Mouse (Mus musculus) hindbrain, embryonic 14.5 days (tissue): ENCODE measurements around the gene Ccdc92. TPM values are rescaled to one million over a fixed set of nuclear protein-coding genes. Genes with fewer than 3 reads are reported as not detected.
A peak's percentile ranks its signal among the peaks of the same experiment; 100 is the strongest.

Source experiments
- ATAC-seq: fragments of 200-750 bp; cut with Nextera tagmentation; 2 replicates; pipeline ENCODE4 v1.8.0; 2017; ENCODE audit warnings: moderate number of reproducible peaks, mild to moderate bottlenecking, moderate TSS enrichment, moderate library complexity; ENCODE audit not compliant: low FRiP score
- DNase-seq: peaks from one replicate; pipeline ENCODE4 v3.0.0-alpha.2; 2015; ENCODE audit warnings: low spot score
- H3K27ac ChIP-seq: fragments of 300-500 bp; sonication (generic); 2 replicates; pipeline ENCODE4 v1.5.1; 2014; ENCODE audit warnings: mild to moderate bottlenecking, moderate library complexity
- H3K27me3 ChIP-seq: fragments of 300-500 bp; sonication (generic); 2 replicates; pipeline ENCODE4 v1.6.1; 2014; ENCODE audit warnings: mild to moderate bottlenecking, low read length, mixed read lengths; ENCODE audit not compliant: control insufficient read depth, insufficient read depth
- H3K36me3 ChIP-seq: fragments of 300-500 bp; sonication (generic); replicated peaks from 2 replicates; pipeline ENCODE4 v1.6.1; 2014; ENCODE audit not compliant: control insufficient read depth, insufficient read depth
- H3K4me1 ChIP-seq: fragments of 300-500 bp; sonication (generic); replicated peaks from 2 replicates; pipeline ENCODE4 v1.6.1; 2014; ENCODE audit warnings: antibody characterized with exemption, low read length, mixed read lengths; ENCODE audit not compliant: control insufficient read depth, insufficient read depth
- H3K4me2 ChIP-seq: fragments of 300-500 bp; sonication (generic); replicated peaks from 2 replicates; pipeline ENCODE4 v1.6.1; 2014; ENCODE audit warnings: mild to moderate bottlenecking, moderate library complexity
- H3K4me3 ChIP-seq: fragments of 300-500 bp; sonication (generic); replicated peaks from 2 replicates; pipeline ENCODE4 v1.5.1; 2014; ENCODE audit warnings: mild to moderate bottlenecking, low read length
- H3K9ac ChIP-seq: fragments of 300-500 bp; sonication (generic); 2 replicates; pipeline ENCODE4 v1.6.1; 2014
- H3K9me3 ChIP-seq: fragments of 300-500 bp; sonication (generic); 2 replicates; pipeline ENCODE4 v1.6.1; 2016; ENCODE audit warnings: low read length; ENCODE audit not compliant: control insufficient read depth
- WGBS: fragments of 180-500 bp; shearing (Covaris S2); extraction: QIAGEN DNeasy Blood & Tissue Kit; methylation state at CpG from one replicate; pipeline ENCODE4 v1.1.7; 2014; 5-methylcytosine and 5-hydroxymethylcytosine counted together
- polyA plus RNA-seq: library from polyadenylated mRNA; unstranded; fragments of >200 nt; fragmentation: Nextera tagmentation; extraction: Ambion mirVana; gene quantifications from 2 replicates; pipeline ENCODE4 v1.2.1, GENCODE M21; 2014

Ccdc92 gene
- polyA plus RNA-seq, 1 experiment from 2014 or later: 39.4 TPM

DNA sequence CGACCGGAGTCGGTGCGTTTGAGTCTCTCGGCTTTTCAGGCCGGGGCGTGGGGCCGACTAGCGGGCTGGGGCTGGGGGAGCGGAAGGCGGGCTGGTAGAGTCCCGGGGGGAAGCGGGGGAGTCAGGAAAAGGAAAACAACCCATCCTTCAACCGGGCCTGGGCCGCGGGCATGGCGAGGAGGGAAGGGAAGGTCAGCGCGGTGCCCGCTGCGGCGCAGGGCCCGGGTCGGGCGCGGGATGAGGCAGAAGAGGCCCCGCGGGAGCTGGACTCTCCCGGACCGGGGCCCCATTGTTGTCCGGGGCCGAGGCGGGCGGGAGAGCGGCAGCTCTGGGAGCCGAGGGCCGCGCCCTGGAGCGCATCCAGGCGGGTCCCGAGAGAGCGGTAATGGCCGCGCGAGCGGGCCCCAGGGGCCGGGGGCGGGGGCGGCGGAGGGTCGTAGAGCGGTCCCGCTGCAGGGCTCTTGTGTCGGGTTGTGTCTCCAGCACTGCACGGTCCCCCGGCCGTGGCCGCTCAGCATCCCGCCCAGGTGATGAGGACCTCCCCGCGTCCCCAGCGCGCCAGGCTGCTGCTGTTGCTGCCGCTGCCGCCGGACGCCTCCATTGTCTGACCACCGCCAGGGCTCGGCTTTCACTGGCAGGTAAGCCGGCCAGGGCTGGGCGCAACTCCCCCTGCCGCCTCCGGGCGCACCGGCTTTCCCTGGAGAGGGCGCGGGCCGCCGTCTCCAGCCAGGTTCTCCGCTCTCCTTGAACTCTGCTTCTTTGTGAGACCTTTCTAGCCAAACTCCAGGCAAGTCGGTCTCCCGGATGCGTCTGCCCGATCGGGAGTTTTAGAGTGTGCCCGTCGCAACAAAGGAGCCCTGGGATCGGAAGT is 882 bp upstream of the Ccdc92 start:
- peaks cover 34% of the 10 kb centered on the region for H3K4me1 ChIP-seq
- ATAC-seq: peak; percentile 47; the same call in 1 of the 2 replicates

DNA sequence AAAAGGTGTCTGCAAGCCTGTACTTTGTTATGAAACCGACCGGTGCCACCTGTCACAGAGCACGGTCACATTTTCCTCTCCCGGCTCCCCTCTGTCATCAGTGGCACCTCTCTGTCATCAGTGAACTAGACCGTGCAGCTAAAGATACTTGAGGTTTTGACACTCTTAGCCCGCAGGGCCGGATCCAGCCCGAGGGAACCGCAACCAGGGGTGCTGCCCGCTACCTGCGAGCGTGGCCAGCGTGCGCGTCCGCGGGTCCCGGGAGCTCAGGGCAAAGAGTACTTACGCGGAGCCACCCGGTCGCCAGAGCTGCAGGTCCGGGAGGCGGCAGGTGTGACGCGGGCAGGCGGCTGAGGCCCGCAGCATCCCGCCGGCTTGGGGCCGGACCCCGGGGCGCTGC is 761 bp downstream of the Ccdc92 start:
- Histone ChIP-seq H3K36me3 (peaks cover 8% of the 10 kb centered on the region), H3K9ac (peak overlapping the region; percentile 83), H3K4me3 (peak overlapping the region; percentile 96), H3K27ac (peak overlapping the region; percentile 95), H3K9me3 (no peaks in the 10 kb centered on the region), H3K27me3 (0 out of 2 replicates have a peak, but pooled peaks cover 3% of the 10 kb centered on the region), H3K4me2 (peak overlapping the region; percentile 72), H3K4me1 (peaks cover 34% of the 10 kb centered on the region)
- DNase-seq: no peak
- under 1% methylated on average over 30 of the region's 33 CpGs for WGBS
- 0 out of 2 replicates have a peak, but pooled peaks have one; percentile 1 for ATAC-seq

More for the DNA sequence above, 882 bp upstream of the Ccdc92 start:
- H3K36me3 ChIP-seq: peaks cover 17% of the 10 kb centered on the region
- no peak for DNase-seq
- under 1% methylated on average over 83 of the region's 88 CpGs for WGBS
- H3K9me3 ChIP-seq: no peaks in the 10 kb centered on the region
- H3K4me2 ChIP-seq: peak overlapping the region; percentile 72
- H3K27me3 ChIP-seq: 0 out of 2 replicates have a peak, but pooled peaks cover 3% of the 10 kb centered on the region
- peak overlapping the region; percentile 94 for H3K9ac ChIP-seq
- H3K4me3 ChIP-seq: peak overlapping the region; percentile 96
- peak overlapping the region; percentile 95 for H3K27ac ChIP-seq

DNA sequence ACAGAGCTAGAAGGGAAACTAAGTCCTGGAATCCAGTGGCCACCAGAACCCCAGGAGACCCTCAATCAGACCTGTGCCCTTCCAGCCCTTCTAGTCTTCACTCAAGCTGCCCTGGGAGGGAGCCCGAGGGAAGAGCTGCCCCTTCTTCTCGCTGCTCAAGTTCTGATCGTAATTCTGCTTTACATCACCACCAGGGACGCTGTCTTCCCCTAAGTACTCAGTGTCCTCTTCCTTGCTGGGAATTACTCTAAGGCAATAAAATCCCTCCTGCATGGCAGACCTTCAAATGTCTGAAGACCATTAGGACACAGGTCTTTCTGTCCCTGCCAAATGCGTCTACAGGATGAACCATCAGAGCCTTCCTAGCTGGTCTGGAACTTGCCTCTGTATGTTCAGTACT is 2.2 kb downstream of the Ccdc92 start:
- no peaks in the 10 kb centered on the region for H3K36me3 ChIP-seq
- no peak overlapping the region for H3K27ac ChIP-seq
- H3K4me3 ChIP-seq: peak overlapping the region; percentile 96
- H3K4me2 ChIP-seq: peak overlapping the region; percentile 72
- H3K27me3 ChIP-seq: 0 out of 2 replicates have a peak, but pooled peaks cover 3% of the 10 kb centered on the region
- H3K9ac ChIP-seq: 0 out of 2 replicates have a peak overlapping the region, but pooled peaks have one; percentile 24
- ATAC-seq (no peak), DNase-seq (no peak)
- WGBS: 12% methylated on average over 5 of the region's 5 CpGs
- no peaks in the 10 kb centered on the region for H3K9me3 ChIP-seq
- H3K4me1 ChIP-seq: peaks cover 26% of the 10 kb centered on the region

DNA sequence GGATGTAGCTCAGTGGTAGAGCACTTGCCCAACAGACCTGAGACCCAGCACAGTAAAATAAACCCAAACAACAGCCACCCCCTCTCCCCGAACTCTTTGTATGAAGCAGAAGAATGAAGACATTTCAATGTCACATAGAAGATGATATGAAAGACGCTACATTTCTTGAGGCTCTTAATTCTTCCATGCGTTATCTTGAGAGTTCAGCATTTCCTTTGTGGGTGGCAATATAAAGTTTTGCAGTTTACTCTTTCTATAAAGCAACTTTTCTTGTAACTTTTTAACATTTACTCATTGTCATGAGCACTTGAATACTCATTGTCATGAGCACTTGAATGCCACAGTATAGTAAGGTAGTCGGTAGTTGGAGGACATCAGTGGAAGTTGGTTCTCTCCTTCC is 8.0 kb downstream of the Ccdc92 start:
- no peak overlapping the region for H3K27ac ChIP-seq

DNA sequence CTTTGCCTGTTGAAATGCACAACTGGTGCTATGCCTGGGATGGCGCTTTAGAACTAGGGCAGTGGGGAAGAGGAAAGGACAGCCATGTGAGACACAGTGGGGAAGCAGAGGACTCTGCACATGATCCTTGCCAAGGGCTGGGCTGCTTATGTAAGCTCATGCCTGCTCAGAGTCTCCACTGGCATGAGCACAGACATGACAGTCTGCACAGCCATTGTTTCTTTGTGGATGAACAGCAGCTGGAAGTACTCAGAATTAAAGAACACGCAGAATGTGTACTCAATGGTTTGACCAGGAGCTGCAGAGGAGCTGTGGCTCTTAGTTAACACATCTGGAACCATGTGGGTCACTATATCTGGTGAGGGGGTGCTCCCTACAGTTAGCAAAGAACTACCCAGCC is 9.1 kb downstream of the Ccdc92 start:
- Histone ChIP-seq H3K4me2 (no peak overlapping the region), H3K9me3 (no peaks in the 10 kb centered on the region), H3K27me3 (no peaks in the 10 kb centered on the region), H3K9ac (no peak overlapping the region), H3K4me3 (no peak overlapping the region), H3K36me3 (no peaks in the 10 kb centered on the region), H3K27ac (no peak overlapping the region), H3K4me1 (no peaks in the 10 kb centered on the region)
- ATAC-seq: no peak
- no peak for DNase-seq
- WGBS: 90% methylated on average over 2 of the region's 2 CpGs

More for the DNA sequence above, 8.0 kb downstream of the Ccdc92 start:
- H3K4me1 ChIP-seq: no peaks in the 10 kb centered on the region
- no peak for DNase-seq
- ATAC-seq: no peak
- no peaks in the 10 kb centered on the region for H3K36me3 ChIP-seq
- no peaks in the 10 kb centered on the region for H3K27me3 ChIP-seq
- H3K9me3 ChIP-seq: no peaks in the 10 kb centered on the region
- H3K9ac ChIP-seq: no peak overlapping the region
- no peak overlapping the region for H3K4me3 ChIP-seq
- 95% methylated on average over 4 of the region's 4 CpGs for WGBS
- no peak overlapping the region for H3K4me2 ChIP-seq

DNA sequence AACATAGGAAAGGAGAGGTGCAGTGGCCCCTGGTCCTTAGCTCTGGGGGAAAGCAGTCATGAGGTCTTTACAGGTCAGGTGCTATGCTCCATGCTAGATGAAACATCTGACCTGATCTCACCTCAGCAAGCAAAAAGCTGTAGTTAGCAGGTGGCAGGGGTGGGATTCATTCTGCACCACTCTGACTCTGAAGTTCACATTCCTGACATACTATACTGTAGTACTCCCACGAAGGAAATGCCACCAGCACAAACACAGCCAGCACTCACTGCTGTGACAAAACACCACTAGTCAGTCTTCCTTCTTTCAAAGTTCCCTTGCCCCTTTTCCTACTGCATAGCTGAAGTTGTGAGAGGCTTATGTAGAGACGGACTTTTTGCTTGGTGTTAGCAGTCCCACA is 9.9 kb downstream of the Ccdc92 start:
- Histone ChIP-seq H3K27ac (no peak overlapping the region), H3K4me2 (no peak overlapping the region), H3K27me3 (no peaks in the 10 kb centered on the region), H3K9me3 (no peaks in the 10 kb centered on the region), H3K9ac (no peak overlapping the region), H3K4me1 (no peaks in the 10 kb centered on the region), H3K4me3 (no peak overlapping the region), H3K36me3 (no peaks in the 10 kb centered on the region)
- DNase-seq (no peak), ATAC-seq (no peak)
- WGBS: 47% methylated on average over 2 of the region's 2 CpGs

DNA sequence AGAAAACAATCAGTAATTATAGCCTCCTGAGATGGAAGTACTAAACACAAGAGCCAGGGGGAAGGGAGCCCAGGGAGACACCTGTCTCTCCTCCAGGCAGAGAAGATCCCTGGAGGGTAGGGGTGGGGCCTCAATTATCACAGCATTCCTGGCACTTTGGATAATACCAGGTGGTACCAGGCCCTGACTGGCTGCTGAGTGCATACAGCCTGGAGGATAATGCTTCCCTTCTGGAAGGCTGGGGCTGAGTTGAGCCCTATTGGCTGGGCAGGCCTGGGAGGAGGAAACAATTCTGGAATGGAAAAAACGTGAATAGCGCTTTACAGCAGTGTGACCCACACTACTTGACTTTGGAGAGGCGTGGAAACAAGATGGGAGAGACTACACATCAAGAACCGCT is 10.7 kb downstream of the Ccdc92 start:
- DNase-seq (no peak), ATAC-seq (no peak)
- no peak overlapping the region for H3K9ac ChIP-seq
- no peak overlapping the region for H3K27ac ChIP-seq
- no peaks in the 10 kb centered on the region for H3K27me3 ChIP-seq
- no peaks in the 10 kb centered on the region; the same call in 1 of the 2 replicates for H3K4me1 ChIP-seq
- WGBS: 54% methylated on average over 4 of the region's 4 CpGs
- no peak overlapping the region for H3K4me3 ChIP-seq
- H3K9me3 ChIP-seq: no peaks in the 10 kb centered on the region
- no peaks in the 10 kb centered on the region for H3K36me3 ChIP-seq
- H3K4me2 ChIP-seq: no peak overlapping the region

DNA sequence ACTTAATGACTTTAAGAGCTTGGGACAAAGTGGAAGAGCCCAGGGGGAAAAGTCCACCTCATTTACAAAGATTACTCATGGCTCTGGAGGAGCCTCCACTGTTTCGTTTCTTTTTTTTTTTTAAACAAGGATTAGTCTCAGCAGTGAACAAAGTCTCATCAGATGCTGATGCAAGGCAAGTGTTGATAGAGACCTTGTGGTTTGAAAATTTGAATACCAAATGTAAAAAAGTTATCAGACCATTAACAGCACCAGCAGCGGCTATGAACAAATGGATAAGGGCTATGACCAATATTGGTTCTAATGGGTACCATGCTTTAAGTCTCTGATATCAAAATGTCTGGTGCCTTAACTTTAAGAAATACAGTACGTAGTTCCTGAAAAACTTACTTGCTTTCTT is 13.2 kb downstream of the Ccdc92 start:
- H3K36me3 ChIP-seq: no peaks in the 10 kb centered on the region
- WGBS: 85% methylated on average over 3 of the region's 3 CpGs
- H3K27me3 ChIP-seq: no peaks in the 10 kb centered on the region
- no peaks in the 10 kb centered on the region for H3K9me3 ChIP-seq
- no peak overlapping the region for H3K27ac ChIP-seq
- ATAC-seq: no peak
- no peak overlapping the region for H3K4me2 ChIP-seq
- DNase-seq: no peak
- no peaks in the 10 kb centered on the region; the same call in 1 of the 2 replicates for H3K4me1 ChIP-seq
- H3K9ac ChIP-seq: no peak overlapping the region
- H3K4me3 ChIP-seq: no peak overlapping the region

DNA sequence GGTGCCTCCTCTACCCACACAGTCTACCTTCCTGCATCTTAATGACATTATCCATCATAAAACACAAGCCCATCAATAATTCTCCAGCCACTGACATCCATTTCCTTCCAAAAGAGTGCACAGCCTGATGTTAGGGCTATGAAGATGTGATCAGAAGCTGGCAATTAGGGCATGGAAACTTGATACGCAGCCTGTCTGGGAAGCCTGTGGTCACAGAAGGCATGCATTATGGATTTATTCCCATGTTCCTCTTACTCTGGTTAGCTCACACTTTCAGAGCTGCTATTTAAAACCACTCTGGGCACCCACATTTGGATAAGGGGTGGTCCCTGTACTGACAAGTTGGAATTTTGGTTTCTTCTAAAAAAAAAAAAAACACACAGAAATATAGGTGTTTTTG is 15.2 kb downstream of the Ccdc92 start:
- no peak for ATAC-seq
- Histone ChIP-seq H3K36me3 (no peaks in the 10 kb centered on the region), H3K27ac (no peak overlapping the region), H3K9ac (no peak overlapping the region), H3K4me1 (peaks cover 10% of the 10 kb centered on the region; the same call in 1 of the 2 replicates), H3K4me3 (no peak overlapping the region), H3K9me3 (no peaks in the 10 kb centered on the region), H3K27me3 (no peaks in the 10 kb centered on the region), H3K4me2 (no peak overlapping the region)
- no peak for DNase-seq
- 68% methylated on average over 1 of the region's 1 CpGs for WGBS
